Mouse (Mus musculus) 3134 (cell line): Measurements from ENCODE around the gene 4933406M09Rik.

Source experiments
- DNase-seq: peaks from one replicate; pipeline ENCODE4 v3.0.0-alpha.2; 2011; ENCODE audit warnings: low spot score; ENCODE audit not compliant: insufficient read length; ENCODE audit errors: extremely low read depth

4933406M09Rik gene

DNA sequence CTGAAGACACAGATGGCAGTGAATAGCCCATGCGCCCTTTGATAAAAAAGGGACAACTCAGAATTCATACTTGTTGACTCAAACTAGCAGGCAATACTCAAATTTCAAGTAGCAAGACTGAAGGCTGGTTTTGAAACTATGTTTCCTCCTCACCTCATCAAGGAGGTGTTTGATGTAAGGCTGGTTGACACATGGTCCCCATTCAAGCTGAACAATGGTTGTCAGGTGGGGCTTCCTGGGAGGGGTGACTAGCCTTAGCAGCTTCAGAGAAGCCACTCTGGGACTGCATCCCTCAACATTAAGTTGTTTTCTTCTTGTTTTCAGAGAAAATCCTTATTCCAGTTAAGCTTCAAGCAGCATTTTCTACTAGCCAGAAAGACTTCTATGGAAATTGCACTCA is at the start of gene 4933406M09Rik:
Gene 4933406M09Rik (plus strand): TSS at position 275 of the 400 bp plus-strand sequence.
- no peak for DNase-seq

GRCm38 (mm10) chr1:134336958-134337710 is 48.6 kb upstream of the 4933406M09Rik start:
- no peak for DNase-seq

DNA sequence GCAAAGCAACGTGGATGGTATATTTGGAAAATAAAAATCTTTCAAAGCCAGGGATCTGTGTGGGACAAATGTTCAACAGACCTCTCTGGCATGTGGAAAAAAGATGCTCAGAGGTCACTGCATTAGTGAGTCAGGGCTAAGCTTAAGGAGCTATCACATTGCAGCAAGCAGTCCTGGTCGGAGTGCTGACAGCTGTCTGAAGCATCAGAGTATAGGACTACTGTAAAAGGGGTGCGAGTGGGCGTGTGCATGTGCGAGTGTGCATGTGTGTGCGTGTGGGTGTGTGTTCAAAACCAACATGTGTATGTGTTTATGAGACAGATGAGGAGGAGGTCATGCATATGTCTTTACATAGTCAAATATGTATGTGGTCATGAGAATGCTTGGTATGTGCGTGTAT is 46.6 kb upstream of the 4933406M09Rik start:
- no peak for DNase-seq

DNA sequence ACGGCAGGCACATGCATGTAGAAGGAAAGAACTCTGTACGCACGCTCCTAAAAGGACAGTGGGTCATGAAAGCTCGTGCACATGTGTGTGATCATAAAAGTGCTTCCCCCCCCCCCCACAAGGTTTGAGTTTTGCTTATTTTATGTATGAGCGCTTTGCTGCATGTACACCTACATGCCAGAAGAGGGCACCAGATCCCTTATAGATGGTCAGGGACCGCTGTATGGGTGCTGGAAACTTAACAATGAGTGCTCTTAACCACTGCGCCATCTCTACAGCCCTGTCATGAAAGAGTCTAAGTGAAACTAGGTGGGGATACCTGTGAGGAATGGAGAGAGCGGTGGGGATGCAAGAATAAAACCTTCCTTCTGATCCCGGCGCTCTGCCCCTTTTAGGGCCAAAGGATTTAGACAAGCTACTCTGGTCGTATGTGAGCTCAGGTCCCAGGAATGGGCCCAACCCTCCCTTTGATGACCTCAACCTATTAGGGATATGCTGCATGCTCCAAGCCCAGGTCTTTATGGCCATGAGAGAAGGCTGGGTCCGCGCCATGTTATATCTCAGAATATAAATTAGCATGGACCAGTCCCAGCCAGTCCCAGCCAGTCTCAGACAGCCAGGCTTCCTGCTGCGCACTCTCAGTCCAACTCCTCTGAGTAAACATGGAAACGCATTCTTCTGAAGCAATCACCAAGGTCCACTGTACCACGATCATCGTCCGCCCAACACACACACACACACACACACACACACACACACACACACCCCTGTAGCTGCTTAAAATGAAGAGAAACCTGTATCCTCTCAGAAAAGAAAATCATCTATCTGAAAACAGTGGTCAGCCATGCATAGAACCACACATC is 45.8 kb upstream of the 4933406M09Rik start:
- DNase-seq = no peak

DNA sequence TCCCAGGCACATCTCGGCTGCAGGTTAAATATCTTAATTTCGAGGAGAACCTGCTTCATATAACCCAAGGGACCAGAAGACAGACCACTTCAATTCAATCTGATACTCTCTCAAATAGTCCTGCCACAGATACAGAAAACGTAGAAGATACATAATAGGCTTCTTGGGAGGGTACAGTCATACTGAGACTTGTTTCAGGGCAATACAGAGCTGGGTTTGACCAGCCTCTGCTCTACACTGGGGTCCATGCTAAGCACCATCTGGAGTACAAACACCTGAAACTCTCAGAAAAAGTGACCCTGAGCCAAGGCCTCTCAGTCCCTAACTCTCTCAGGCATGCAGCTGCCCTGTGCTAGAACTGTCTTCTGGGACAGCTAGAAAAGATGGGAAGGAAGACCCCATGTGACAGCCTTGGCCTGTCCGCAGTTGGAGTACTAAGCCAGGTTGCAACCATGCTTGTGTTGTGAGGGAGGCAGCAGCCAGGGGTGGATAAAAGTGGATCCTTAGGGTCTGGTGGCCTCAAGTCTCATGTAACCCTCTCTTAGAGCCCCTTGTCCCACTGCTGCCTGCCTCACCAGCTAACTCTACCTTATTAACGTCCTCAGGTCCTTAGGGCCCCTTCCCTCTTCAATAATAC is 44.0 kb upstream of the 4933406M09Rik start:
- no peak for DNase-seq

DNA sequence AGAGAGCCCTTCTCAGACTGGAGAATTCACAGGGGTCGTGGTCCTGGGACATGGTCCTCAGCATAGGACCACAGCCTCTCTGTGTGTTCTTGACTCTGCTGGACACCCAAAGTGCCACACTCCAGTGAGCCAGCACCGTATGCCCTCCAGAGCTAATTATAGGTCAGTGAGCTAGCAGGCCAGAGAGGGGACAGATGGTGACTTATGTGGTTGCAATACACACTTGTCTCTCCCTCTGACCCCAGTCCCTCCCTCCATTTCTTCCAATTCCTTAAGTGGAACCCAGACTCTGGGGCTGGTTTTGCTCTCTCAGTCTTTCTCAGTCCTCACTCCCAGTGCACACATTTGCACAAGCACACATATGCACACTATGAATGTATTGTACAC is 43.5 kb upstream of the 4933406M09Rik start:
- no peak for DNase-seq

GRCm38 (mm10) chr1:134342781-134343310 is 42.9 kb upstream of the 4933406M09Rik start:
- DNase-seq = no peak

DNA sequence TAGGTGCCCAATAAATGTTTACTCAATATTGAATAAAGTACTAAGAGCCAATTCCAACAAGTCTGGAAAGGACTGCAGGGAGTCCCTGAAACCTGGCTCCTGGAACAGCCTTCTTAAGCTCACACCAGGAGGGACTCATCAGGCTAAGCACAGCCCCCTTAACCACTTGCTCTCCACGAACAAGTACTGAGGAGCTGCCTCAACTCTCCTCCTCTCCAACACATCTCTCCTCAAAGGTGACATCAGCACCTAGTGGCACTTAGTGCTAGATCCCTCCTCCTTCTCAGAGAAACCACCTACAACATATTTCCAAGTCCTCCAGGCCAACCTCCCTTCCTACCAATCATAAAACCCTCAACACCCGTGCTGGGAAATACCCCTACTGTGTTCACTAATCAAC is 42.2 kb upstream of the 4933406M09Rik start:
- no peak for DNase-seq

GRCm38 (mm10) chr1:134344005-134344950 is 41.5 kb upstream of the 4933406M09Rik start:
- no peak for DNase-seq

DNA sequence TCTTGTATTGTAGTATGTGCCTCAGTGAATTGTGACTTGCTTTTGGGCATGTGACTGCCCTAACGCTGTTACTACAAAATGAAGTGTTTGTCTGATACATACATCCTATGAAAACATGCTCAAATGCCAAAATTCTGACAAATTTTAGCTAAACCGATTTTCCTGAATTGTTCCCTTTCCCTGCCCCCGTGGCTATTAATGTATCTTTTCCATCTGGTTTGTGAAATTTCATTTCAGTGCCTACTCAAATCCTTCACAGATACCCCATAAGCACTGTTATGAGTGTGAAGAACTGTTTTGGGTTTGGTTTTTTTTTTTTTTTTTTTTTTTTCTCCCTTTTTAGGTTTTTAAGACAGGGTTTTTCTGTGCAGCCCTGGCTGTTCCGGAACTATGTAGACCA is 40.7 kb upstream of the 4933406M09Rik start:
- DNase-seq = no peak

- no peak for DNase-seq
Measured at GRCm38 (mm10) chr1:134347791-134348190, 37.9 kb upstream of the 4933406M09Rik start.

GRCm38 (mm10) chr1:134353326-134353725 is 32.4 kb upstream of the 4933406M09Rik start:
- no peak for DNase-seq

DNA sequence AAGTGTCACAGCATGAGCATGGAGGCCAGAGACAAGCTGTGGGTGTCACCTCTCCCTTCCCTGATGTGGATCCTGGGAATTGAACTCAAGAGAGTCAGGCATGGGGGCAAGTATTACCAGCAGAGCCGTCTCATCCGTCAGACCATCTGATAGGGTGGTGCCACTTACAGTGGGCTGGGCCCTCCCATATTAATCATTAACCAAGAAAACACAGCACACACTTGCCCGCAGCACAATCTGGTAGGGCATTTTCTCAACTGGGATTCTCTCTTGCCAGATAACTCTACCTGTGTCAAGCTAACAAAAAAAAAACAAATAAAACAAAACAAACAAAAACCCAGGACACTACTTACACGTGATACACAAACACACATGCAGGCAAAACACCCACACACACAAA is 28.3 kb upstream of the 4933406M09Rik start:
- DNase-seq = no peak

- DNase-seq = peak; percentile 26
Measured at GRCm38 (mm10) chr1:134360656-134361055, 25.1 kb upstream of the 4933406M09Rik start.

- DNase-seq = no peak
Measured at GRCm38 (mm10) chr1:134361195-134361856, 24.4 kb upstream of the 4933406M09Rik start.

GRCm38 (mm10) chr1:134361857-134362212 is 23.9 kb upstream of the 4933406M09Rik start, which contains the start of gene Tmem183a:
Gene Tmem183a, minus strand, starts transcription at chr1:134361979.
- peak; percentile 95 for DNase-seq

- no peak for DNase-seq
Measured at GRCm38 (mm10) chr1:134363194-134363593, 22.5 kb upstream of the 4933406M09Rik start.

GRCm38 (mm10) chr1:134365491-134365890 is 20.2 kb upstream of the 4933406M09Rik start:
- no peak for DNase-seq

- DNase-seq = no peak
Measured at GRCm38 (mm10) chr1:134368777-134369337, 16.9 kb upstream of the 4933406M09Rik start.
